Mouse (Mus musculus): ENCODE measurements around the gene Zc3hav1l. TPM values are rescaled to one million over a fixed set of nuclear protein-coding genes. Genes with fewer than 3 reads are reported as not detected.

The Zc3hav1l gene
- polyA plus RNA-seq, 1 experiment from 2014 or later: 4.9 TPM

GRCm38 (mm10) chr6:38253736-38254641 is 45.1 kb downstream of the Zc3hav1l start, which contains the start of gene D630045J12Rik:
Gene D630045J12Rik (minus strand): TSS chr6:38254009.
- Histone ChIP-seq H3K4me2 (ENCODE audit: low read length) (peak within 1 kb of the TSS; percentile 82), H3K27me3 (replicated peaks; ENCODE audit: control insufficient read depth, insufficient read depth, low read length) (no peaks in the 10 kb centered on the region), H3K36me3 (ENCODE audit: control insufficient read depth, insufficient read depth, low read length) (no peaks in the 10 kb centered on the region), H3K27ac (ENCODE audit: low read depth, low read length) (peak within 1 kb of the TSS; percentile 98), H3K4me1 (ENCODE audit: control insufficient read depth, insufficient read depth, low read depth, low read length) (peaks cover 26% of the 10 kb centered on the region), H3K9me3 (ENCODE audit: control insufficient read depth, low read length) (no peaks in the 10 kb centered on the region), H3K4me3 (ENCODE audit: low read length) (peak within 1 kb of the TSS; percentile 92), H3K9ac (ENCODE audit: low read depth, low read length) (peak within 1 kb of the TSS; percentile 99)
- ATAC-seq: peak; percentile 95
- WGBS: under 1% methylated on average over 62 of the region's 118 CpGs

- 2% methylated on average over 19 of the region's 19 CpGs for WGBS
- peak overlapping the region; percentile 99 for H3K9ac ChIP-seq (ENCODE audit: low read depth, low read length)
- H3K36me3 ChIP-seq (ENCODE audit: control insufficient read depth, insufficient read depth, low read length): no peaks in the 10 kb centered on the region
- H3K9me3 ChIP-seq (ENCODE audit: control insufficient read depth, low read length): no peaks in the 10 kb centered on the region
- peaks cover 26% of the 10 kb centered on the region for H3K4me1 ChIP-seq (ENCODE audit: control insufficient read depth, insufficient read depth, low read depth, low read length)
- ATAC-seq: peak; percentile 25
- H3K4me2 ChIP-seq (ENCODE audit: low read length): peak overlapping the region; percentile 82
- peak overlapping the region; percentile 92 for H3K4me3 ChIP-seq (ENCODE audit: low read length)
- H3K27me3 ChIP-seq (replicated peaks; ENCODE audit: control insufficient read depth, insufficient read depth, low read length): no peaks in the 10 kb centered on the region
- H3K27ac ChIP-seq (ENCODE audit: low read depth, low read length): peak overlapping the region; percentile 98
These were observed 46.0 kb downstream of the Zc3hav1l start for GRCm38 (mm10) chr6:38252766-38253735.

- Histone ChIP-seq H3K4me1 (ENCODE audit: control insufficient read depth, insufficient read depth, low read depth, low read length) (peaks cover 26% of the 10 kb centered on the region), H3K36me3 (ENCODE audit: control insufficient read depth, insufficient read depth, low read length) (no peaks in the 10 kb centered on the region), H3K9ac (ENCODE audit: low read depth, low read length) (peak overlapping the region; percentile 99), H3K27me3 (replicated peaks; ENCODE audit: control insufficient read depth, insufficient read depth, low read length) (no peaks in the 10 kb centered on the region), H3K27ac (ENCODE audit: low read depth, low read length) (peak overlapping the region; percentile 98), H3K4me2 (ENCODE audit: low read length) (peak overlapping the region; percentile 82), H3K4me3 (ENCODE audit: low read length) (peak overlapping the region; percentile 92), H3K9me3 (ENCODE audit: control insufficient read depth, low read length) (no peaks in the 10 kb centered on the region)
- ATAC-seq: no peak
- 56% methylated on average over 10 of the region's 10 CpGs for WGBS
These were observed 46.9 kb downstream of the Zc3hav1l start for GRCm38 (mm10) chr6:38252139-38252538.

- Histone ChIP-seq H3K27me3 (replicated peaks; ENCODE audit: control insufficient read depth, insufficient read depth, low read length) (no peaks in the 10 kb centered on the region), H3K27ac (ENCODE audit: low read depth, low read length) (no peak overlapping the region), H3K4me2 (ENCODE audit: low read length) (peak overlapping the region; percentile 82), H3K4me3 (ENCODE audit: low read length) (peak overlapping the region; percentile 6), H3K9ac (ENCODE audit: low read depth, low read length) (peak overlapping the region; percentile 2), H3K9me3 (ENCODE audit: control insufficient read depth, low read length) (no peaks in the 10 kb centered on the region), H3K36me3 (ENCODE audit: control insufficient read depth, insufficient read depth, low read length) (no peaks in the 10 kb centered on the region), H3K4me1 (ENCODE audit: control insufficient read depth, insufficient read depth, low read depth, low read length) (peaks cover 26% of the 10 kb centered on the region)
- ATAC-seq: no peak
- 62% methylated on average over 4 of the region's 4 CpGs for WGBS
These were observed 47.6 kb downstream of the Zc3hav1l start for GRCm38 (mm10) chr6:38251464-38251863.

- no peaks in the 10 kb centered on the region for H3K9me3 ChIP-seq (ENCODE audit: control insufficient read depth, low read length)
- no peak overlapping the region for H3K27ac ChIP-seq (ENCODE audit: low read depth, low read length)
- 83% methylated on average over 4 of the region's 4 CpGs for WGBS
- H3K4me3 ChIP-seq (ENCODE audit: low read length): no peak overlapping the region
- H3K9ac ChIP-seq (ENCODE audit: low read depth, low read length): no peak overlapping the region
- H3K36me3 ChIP-seq (ENCODE audit: control insufficient read depth, insufficient read depth, low read length): no peaks in the 10 kb centered on the region
- H3K4me2 ChIP-seq (ENCODE audit: low read length): no peak overlapping the region
- H3K27me3 ChIP-seq (replicated peaks; ENCODE audit: control insufficient read depth, insufficient read depth, low read length): no peaks in the 10 kb centered on the region
- no peak for ATAC-seq
- H3K4me1 ChIP-seq (ENCODE audit: control insufficient read depth, insufficient read depth, low read depth, low read length): peaks cover 29% of the 10 kb centered on the region
These were observed 51.7 kb downstream of the Zc3hav1l start for GRCm38 (mm10) chr6:38247362-38247761.

DNA sequence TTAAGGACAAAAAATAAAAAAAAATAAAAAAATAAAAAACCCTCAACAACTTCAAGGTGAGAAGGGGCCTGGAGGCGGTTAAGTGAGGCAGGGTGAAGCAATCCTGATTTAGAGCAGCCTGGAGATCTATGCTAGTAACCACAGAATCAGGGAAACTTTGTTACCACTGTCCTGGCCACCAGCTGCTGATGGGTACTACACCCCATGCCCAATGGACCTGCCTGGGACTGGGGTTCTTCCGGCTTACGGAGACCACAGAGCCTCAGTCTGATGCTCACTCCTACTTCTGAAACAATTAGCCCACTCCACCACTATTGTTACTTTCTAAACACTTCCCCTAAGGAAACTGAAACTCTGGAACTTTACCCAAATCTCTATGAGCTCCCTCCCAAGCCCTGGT is 54.3 kb downstream of the Zc3hav1l start:
- WGBS: 86% methylated on average over 3 of the region's 3 CpGs
- no peaks in the 10 kb centered on the region for H3K27me3 ChIP-seq (replicated peaks; ENCODE audit: control insufficient read depth, insufficient read depth, low read length)
- peaks cover 20% of the 10 kb centered on the region for H3K4me1 ChIP-seq (ENCODE audit: control insufficient read depth, insufficient read depth, low read depth, low read length)
- H3K4me3 ChIP-seq (ENCODE audit: low read length): no peak overlapping the region
- H3K4me2 ChIP-seq (ENCODE audit: low read length): no peak overlapping the region
- no peaks in the 10 kb centered on the region for H3K9me3 ChIP-seq (ENCODE audit: control insufficient read depth, low read length)
- no peak overlapping the region for H3K9ac ChIP-seq (ENCODE audit: low read depth, low read length)
- H3K36me3 ChIP-seq (ENCODE audit: control insufficient read depth, insufficient read depth, low read length): no peaks in the 10 kb centered on the region
- no peak for ATAC-seq
- H3K27ac ChIP-seq (ENCODE audit: low read depth, low read length): no peak overlapping the region

- no peaks in the 10 kb centered on the region for H3K9me3 ChIP-seq (ENCODE audit: control insufficient read depth, low read length)
- H3K27ac ChIP-seq (ENCODE audit: low read depth, low read length): no peak overlapping the region
- H3K4me2 ChIP-seq (ENCODE audit: low read length): no peak overlapping the region
- H3K9ac ChIP-seq (ENCODE audit: low read depth, low read length): no peak overlapping the region
- no peak for ATAC-seq
- 70% methylated on average over 3 of the region's 3 CpGs for WGBS
- H3K27me3 ChIP-seq (replicated peaks; ENCODE audit: control insufficient read depth, insufficient read depth, low read length): no peaks in the 10 kb centered on the region
- H3K4me3 ChIP-seq (ENCODE audit: low read length): no peak overlapping the region
- no peaks in the 10 kb centered on the region for H3K36me3 ChIP-seq (ENCODE audit: control insufficient read depth, insufficient read depth, low read length)
- peaks cover 16% of the 10 kb centered on the region for H3K4me1 ChIP-seq (ENCODE audit: control insufficient read depth, insufficient read depth, low read depth, low read length)
These were observed 54.9 kb downstream of the Zc3hav1l start for GRCm38 (mm10) chr6:38244167-38244566.

- no peak overlapping the region for H3K4me3 ChIP-seq (ENCODE audit: low read length)
- H3K9me3 ChIP-seq (ENCODE audit: control insufficient read depth, low read length): no peaks in the 10 kb centered on the region
- H3K27ac ChIP-seq (ENCODE audit: low read depth, low read length): no peak overlapping the region
- H3K36me3 ChIP-seq (ENCODE audit: control insufficient read depth, insufficient read depth, low read length): no peaks in the 10 kb centered on the region
- H3K27me3 ChIP-seq (replicated peaks; ENCODE audit: control insufficient read depth, insufficient read depth, low read length): no peaks in the 10 kb centered on the region
- ATAC-seq: no peak
- 80% methylated on average over 5 of the region's 5 CpGs for WGBS
- H3K9ac ChIP-seq (ENCODE audit: low read depth, low read length): no peak overlapping the region
- no peak overlapping the region for H3K4me2 ChIP-seq (ENCODE audit: low read length)
- H3K4me1 ChIP-seq (ENCODE audit: control insufficient read depth, insufficient read depth, low read depth, low read length): peaks cover 16% of the 10 kb centered on the region
These were observed 56.2 kb downstream of the Zc3hav1l start for GRCm38 (mm10) chr6:38242833-38243232.

Measured in hindbrain, embryonic 16.5 days (tissue).